Mouse (Mus musculus) small intestine, adult 2 months (tissue): ENCODE measurements around the gene Piezo1. TPM values are rescaled to one million over a fixed set of nuclear protein-coding genes. Genes with fewer than 3 reads are reported as not detected.

ENCODE experiments used
- H3K27ac ChIP-seq: fragments of 200-500 bp; 2 replicates; pipeline ENCODE4 v1.5.1; 2012; ENCODE audit warnings: low read depth, low read length, control low read depth, inconsistent platforms; ENCODE audit not compliant: insufficient read depth
- H3K27me3 ChIP-seq: fragments of 200-500 bp; 2 replicates; pipeline ENCODE4 v1.6.1; 2012; ENCODE audit warnings: mild to moderate bottlenecking, moderate library complexity, low read length, inconsistent platforms; ENCODE audit not compliant: control insufficient read depth, insufficient read depth
- H3K36me3 ChIP-seq: fragments of 200-500 bp; 2 replicates; pipeline ENCODE4 v1.6.1; 2012; ENCODE audit warnings: mild to moderate bottlenecking, low read length, control low read depth, inconsistent platforms; ENCODE audit not compliant: control insufficient read depth, insufficient read depth
- H3K4me1 ChIP-seq: fragments of 200-500 bp; 2 replicates; pipeline ENCODE4 v1.6.1; 2012; ENCODE audit warnings: low read length, inconsistent platforms, mixed read lengths; ENCODE audit not compliant: control insufficient read depth, insufficient read depth, insufficient read length
- H3K4me3 ChIP-seq: fragments of 200-500 bp; 2 replicates; pipeline ENCODE4 v1.5.1; 2012; ENCODE audit warnings: low read depth, mild to moderate bottlenecking, control low read depth, inconsistent platforms, low read length, moderate library complexity
- CTCF ChIP-seq: fragments of 200-500 bp; IDR thresholded peaks from 2 replicates; pipeline ENCODE4 v1.5.1; 2012; ENCODE audit warnings: low read depth, mild to moderate bottlenecking, control low read depth, inconsistent platforms, low read length, moderate library complexity, mixed read lengths; ENCODE audit not compliant: insufficient replicate concordance, insufficient read length; ENCODE audit errors: extremely low read depth
- POLR2A ChIP-seq: fragments of 200-500 bp; IDR thresholded peaks from 2 replicates; pipeline ENCODE4 v1.6.1; 2012; ENCODE audit warnings: low read depth, mild to moderate bottlenecking, control low read depth, inconsistent platforms, low read length, moderate library complexity
- WGBS: fragments of 180-500 bp; shearing (Covaris S2); methylation state at CpG from one replicate; pipeline ENCODE4 v1.1.7; 2018; 5-methylcytosine and 5-hydroxymethylcytosine counted together
- polyA plus RNA-seq: library from polyadenylated mRNA; depleted of rRNA; stranded (reverse); fragments of >200 nt; gene quantifications from 2 replicates; pipeline ENCODE4 v1.2.3, GENCODE M21; 2012

The Piezo1 gene
- polyA plus RNA-seq, 1 experiment: 36.4 TPM

DNA sequence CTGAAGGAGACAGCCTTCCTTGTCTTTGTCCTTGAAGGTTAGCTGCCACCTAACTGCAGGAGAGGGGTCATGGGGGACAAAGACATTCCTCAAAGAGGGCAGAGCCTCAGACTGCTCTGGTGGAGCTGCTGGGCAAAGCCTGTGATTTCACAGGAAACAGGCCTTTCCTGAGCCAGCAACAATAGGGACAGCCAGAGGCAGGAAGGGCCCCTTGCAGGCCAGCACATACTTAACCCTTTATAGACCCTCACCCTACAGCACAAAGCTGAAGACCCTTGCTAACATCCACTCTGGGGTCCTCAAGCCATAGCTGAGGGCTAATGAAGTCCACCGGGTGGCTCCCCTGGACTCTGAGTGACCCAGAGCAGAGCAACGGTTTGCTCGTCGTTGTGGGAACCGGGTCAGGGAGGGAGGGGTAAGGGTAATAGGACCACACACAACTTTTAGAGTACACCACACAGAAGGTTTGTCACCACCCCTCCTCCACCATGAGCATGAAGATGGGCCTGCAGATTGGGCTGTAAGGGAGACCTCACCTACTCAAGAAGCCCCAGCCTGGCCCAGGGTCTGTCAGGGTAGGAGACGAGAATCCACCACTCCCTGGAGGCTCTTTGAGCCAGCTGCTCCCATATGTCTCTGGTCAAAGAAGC lies 33.5 kb downstream of the Piezo1 start:
- 0 out of 2 replicates have a peak, but pooled peaks cover 1% of the 10 kb centered on the region for H3K36me3 ChIP-seq
- H3K27me3 ChIP-seq: no peaks in the 10 kb centered on the region
- TF ChIP-seq CTCF (no peak), POLR2A (no peak)
- H3K27ac ChIP-seq: peak overlapping the region; percentile 62
- WGBS: 59% methylated on average over 6 of the region's 6 CpGs
- H3K4me3 ChIP-seq: no peak overlapping the region
- 0 out of 2 replicates have a peak, but pooled peaks cover under 1% of the 10 kb centered on the region for H3K4me1 ChIP-seq

DNA sequence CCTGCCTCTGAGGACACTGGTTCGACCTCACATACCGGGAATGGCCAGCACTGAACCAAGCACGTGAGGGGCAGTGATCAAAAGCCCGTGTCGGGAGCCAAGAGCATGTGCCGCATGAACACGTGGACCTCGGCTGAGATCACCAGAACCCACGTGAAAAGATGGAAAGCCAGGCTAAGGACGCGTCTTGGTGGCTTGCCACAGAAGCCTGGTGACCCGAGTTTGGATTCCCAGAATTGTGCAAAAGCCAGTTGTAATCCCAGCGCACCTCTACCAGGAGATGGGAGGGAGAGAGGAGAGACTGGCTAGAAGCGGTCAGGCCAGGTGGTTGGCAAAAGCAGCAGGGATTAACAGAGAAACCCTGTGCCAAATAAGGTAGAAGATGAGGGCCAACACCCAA lies 35.4 kb downstream of the Piezo1 start:
- no peak for TF ChIP-seq CTCF
- TF ChIP-seq POLR2A: no peak
- no peak overlapping the region for H3K4me3 ChIP-seq
- WGBS: 92% methylated on average over 14 of the region's 14 CpGs
- H3K4me1 ChIP-seq: no peaks in the 10 kb centered on the region
- H3K36me3 ChIP-seq: 0 out of 2 replicates have a peak, but pooled peaks cover 1% of the 10 kb centered on the region
- no peak overlapping the region for H3K27ac ChIP-seq
- H3K27me3 ChIP-seq: no peaks in the 10 kb centered on the region

DNA sequence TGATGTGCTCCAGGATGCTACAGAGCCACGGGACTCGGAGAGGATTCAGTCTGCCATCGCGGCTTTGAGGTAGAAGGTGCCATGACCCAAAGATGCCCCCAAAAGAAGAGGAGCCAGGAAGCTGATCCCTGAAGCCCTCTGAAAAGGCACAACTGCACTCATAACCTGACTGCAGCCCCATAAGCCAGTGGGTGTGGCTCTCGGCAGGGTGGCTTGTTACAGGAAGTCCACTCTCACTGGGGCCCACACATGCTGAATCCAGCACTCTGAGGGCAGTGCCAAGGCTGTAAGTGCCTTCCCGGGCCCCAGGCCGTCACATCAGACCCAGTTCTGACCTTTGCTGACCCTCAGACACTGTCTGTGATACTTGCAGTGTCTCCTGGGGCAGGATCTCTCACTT lies 38.7 kb downstream of the Piezo1 start:
- TF ChIP-seq CTCF (no peak), POLR2A (no peak)
- 0 out of 2 replicates have a peak, but pooled peaks cover 1% of the 10 kb centered on the region for H3K36me3 ChIP-seq
- 58% methylated on average over 7 of the region's 7 CpGs for WGBS
- no peak overlapping the region for H3K27ac ChIP-seq
- no peak overlapping the region for H3K4me3 ChIP-seq
- no peaks in the 10 kb centered on the region for H3K27me3 ChIP-seq
- H3K4me1 ChIP-seq: no peaks in the 10 kb centered on the region

DNA sequence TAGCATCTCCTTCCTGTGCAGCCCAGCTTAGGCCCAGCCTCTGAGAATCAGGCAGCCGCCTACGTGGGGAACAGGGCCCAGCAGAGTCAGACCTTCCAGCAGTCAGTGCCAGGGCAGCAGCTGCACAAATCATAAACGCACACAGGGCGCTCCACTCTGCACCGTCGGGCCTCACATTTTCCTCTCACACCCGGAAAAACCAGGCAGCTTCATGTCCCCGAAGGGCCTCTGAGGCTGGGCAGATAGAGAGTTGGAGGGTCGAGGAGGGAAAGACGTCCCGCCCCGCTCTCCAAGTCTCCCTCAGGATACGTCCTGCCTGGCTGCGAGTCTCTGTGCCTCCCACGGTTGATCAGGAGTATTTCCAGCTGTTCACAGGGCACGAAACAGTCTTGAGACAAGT lies 39.6 kb downstream of the Piezo1 start:
- Histone ChIP-seq H3K36me3 (0 out of 2 replicates have a peak, but pooled peaks cover 1% of the 10 kb centered on the region), H3K27ac (no peak overlapping the region), H3K4me1 (no peaks in the 10 kb centered on the region), H3K27me3 (no peaks in the 10 kb centered on the region), H3K4me3 (no peak overlapping the region)
- WGBS: 59% methylated on average over 16 of the region's 16 CpGs
- TF ChIP-seq POLR2A (no peak), CTCF (no peak)

- H3K4me3 ChIP-seq: no peak overlapping the region
- H3K27me3 ChIP-seq: no peaks in the 10 kb centered on the region
- H3K27ac ChIP-seq: no peak overlapping the region
- H3K4me1 ChIP-seq: 0 out of 2 replicates have a peak, but pooled peaks cover 1% of the 10 kb centered on the region
- TF ChIP-seq POLR2A (no peak), CTCF (peak; percentile 89; the same call in 1 of the 2 replicates)
- H3K36me3 ChIP-seq: peaks cover 1% of the 10 kb centered on the region; the same call in 1 of the 2 replicates
- WGBS: 27% methylated on average over 10 of the region's 10 CpGs
These were observed 50.3 kb downstream of the Piezo1 start for GRCm38 (mm10) chr8:122500856-122501255.

- H3K27me3 ChIP-seq: no peaks in the 10 kb centered on the region
- TF ChIP-seq POLR2A (no peak), CTCF (no peak)
- 0 out of 2 replicates have a peak, but pooled peaks cover 1% of the 10 kb centered on the region for H3K4me1 ChIP-seq
- WGBS: 74% methylated on average over 17 of the region's 17 CpGs
- H3K36me3 ChIP-seq: peaks cover 1% of the 10 kb centered on the region; the same call in 1 of the 2 replicates
- H3K27ac ChIP-seq: no peak overlapping the region
- no peak overlapping the region for H3K4me3 ChIP-seq
These were observed 53.2 kb downstream of the Piezo1 start for GRCm38 (mm10) chr8:122497912-122498311.

DNA sequence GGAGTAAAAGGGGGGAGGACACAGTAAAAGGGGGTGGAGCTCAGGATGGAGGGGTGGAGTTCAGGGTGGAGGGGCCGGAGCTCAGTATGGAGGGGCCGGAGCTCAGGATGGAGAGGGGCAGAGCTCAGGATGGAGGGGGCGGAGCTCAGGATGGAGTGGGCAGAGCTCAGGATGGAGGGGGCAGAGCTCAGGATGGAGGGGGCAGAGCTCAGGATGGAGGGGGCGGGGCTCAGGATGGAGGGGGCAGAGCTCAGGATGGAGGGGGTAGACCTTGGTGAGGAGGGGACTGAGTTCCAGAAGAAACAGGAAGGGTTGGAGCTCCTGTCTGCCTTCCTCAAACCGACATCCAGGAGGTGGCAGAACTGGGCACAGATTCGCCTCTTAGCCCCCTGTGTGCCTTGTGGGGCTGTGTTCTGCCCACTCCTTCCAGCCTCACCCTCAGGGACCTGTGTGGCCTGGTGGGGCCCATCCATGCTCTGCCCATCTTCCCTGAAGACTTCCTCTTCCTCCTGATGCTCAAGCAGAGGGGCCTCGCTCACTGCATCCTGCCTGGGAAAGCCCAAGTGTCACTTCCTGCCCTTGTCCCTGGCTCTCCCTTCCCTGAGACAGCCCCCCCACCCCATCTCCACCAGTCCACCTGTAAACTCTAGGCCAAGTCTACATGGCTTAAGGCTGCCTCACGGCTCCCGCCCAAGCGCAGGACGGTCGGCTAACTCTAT lies 54.0 kb downstream of the Piezo1 start:
- no peak for TF ChIP-seq POLR2A
- no peak for TF ChIP-seq CTCF
- Histone ChIP-seq H3K27me3 (no peaks in the 10 kb centered on the region), H3K36me3 (peaks cover 1% of the 10 kb centered on the region; the same call in 1 of the 2 replicates), H3K4me3 (no peak overlapping the region), H3K27ac (no peak overlapping the region), H3K4me1 (0 out of 2 replicates have a peak, but pooled peaks cover 1% of the 10 kb centered on the region)
- 86% methylated on average over 12 of the region's 12 CpGs for WGBS
